Mouse (Mus musculus) erythroid progenitor cell, adult 5-6 weeks (primary cell): ENCODE results near the gene Oaz1. TPM values are rescaled to one million over a fixed set of nuclear protein-coding genes. Genes with fewer than 3 reads are reported as not detected.

Source experiments
- ATAC-seq: replicated peaks from 2 replicates; pipeline ENCODE4 v1.8.0; 2016; ENCODE audit warnings: moderate number of reproducible peaks, mild to moderate bottlenecking, moderate TSS enrichment, inconsistent platforms; ENCODE audit not compliant: poor library complexity, low FRiP score, severe bottlenecking
- total RNA-seq, 2 experiments: library from RNA; stranded (forward) in 1 of 2; stranded (reverse) in 1 of 2; fragments of 150-400 nt in 1 of 2; fragments of 186-747, 209-891 nt in 1 of 2; gene quantifications; 2 replicates each; pipeline versions ENCODE4 v1.2.3 to v1.2.4; 2015 to 2017; ENCODE audit warnings: low replicate concordance in 2 of 2

Oaz1 gene
- total RNA-seq (2015; ENCODE audit: low replicate concordance) (1,470 and 1,566 TPM in 2 replicates), total RNA-seq (2017; ENCODE audit: low replicate concordance) (158 and 259 TPM in 2 replicates)

GRCm38 (mm10) chr10:80826151-80827062 lies at the start of gene Oaz1:
Gene Oaz1, plus strand, starts transcription at chr10:80826656.
- ATAC-seq: peak; percentile 88

GRCm38 (mm10) chr10:80777123-80777522 lies 49.3 kb upstream of the Oaz1 start:
- ATAC-seq: no peak

- ATAC-seq: no peak
Measured at GRCm38 (mm10) chr10:80779565-80779964, 46.9 kb upstream of the Oaz1 start.

- no peak for ATAC-seq
Measured at GRCm38 (mm10) chr10:80784302-80784701, 42.2 kb upstream of the Oaz1 start.

- no peak for ATAC-seq
Measured at GRCm38 (mm10) chr10:80784871-80785270, 41.6 kb upstream of the Oaz1 start.

GRCm38 (mm10) chr10:80785963-80786362 lies 40.5 kb upstream of the Oaz1 start:
- ATAC-seq: no peak

- no peak for ATAC-seq
Measured at GRCm38 (mm10) chr10:80787517-80787916, 38.9 kb upstream of the Oaz1 start.

- no peak for ATAC-seq
Measured at GRCm38 (mm10) chr10:80790761-80791404, 35.6 kb upstream of the Oaz1 start.

GRCm38 (mm10) chr10:80791476-80792174 lies 34.8 kb upstream of the Oaz1 start:
- ATAC-seq: no peak

GRCm38 (mm10) chr10:80792175-80793032 lies 34.1 kb upstream of the Oaz1 start:
- no peak for ATAC-seq

- no peak for ATAC-seq
Measured at GRCm38 (mm10) chr10:80793033-80793784, 33.2 kb upstream of the Oaz1 start.

- no peak for ATAC-seq
Measured at GRCm38 (mm10) chr10:80793803-80794202, 32.7 kb upstream of the Oaz1 start.

GRCm38 (mm10) chr10:80794750-80795149 lies 31.7 kb upstream of the Oaz1 start:
- ATAC-seq: no peak

- ATAC-seq: no peak
Measured at GRCm38 (mm10) chr10:80796307-80796848, 30.1 kb upstream of the Oaz1 start.

- 0 out of 2 replicates have a peak, but pooled peaks have one; percentile 4 for ATAC-seq
Measured at GRCm38 (mm10) chr10:80797186-80798149, 29.0 kb upstream of the Oaz1 start.

- peak; percentile 91 for ATAC-seq
Measured at GRCm38 (mm10) chr10:80798150-80799006, 28.1 kb upstream of the Oaz1 start, which contains the start of the genes Sf3a2 and Plekhj1. Gene Sf3a2, plus strand, starts transcription at chr10:80798198. Gene Plekhj1, minus strand, starts transcription at chr10:80798626.
